ENCODE assay signal across 8 mouse cellular contexts in genomic region chr5:118879808-118880478, GRCm38 (mm10).
A peak's percentile ranks its signal among the peaks of the same experiment; 100 is the strongest.
DNase-seq lines count a peak whose midpoint lies in the region; ATAC-seq and TF ChIP-seq lines count a peak whose summit lies in the region.

No protein-coding gene starts in this region.

- ATAC-seq in erythroid progenitor cell, adult 5-6 weeks (replicated peaks; ENCODE audit: low FRiP score, poor library complexity, severe bottlenecking), result no peak

- 24% methylated on average over 13 of the region's 13 CpGs for WGBS in forebrain, embryonic 10.5 days

- DNase-seq in MN1 (ENCODE audit: low spot score), result peak; percentile 78
- DNase-seq in forebrain, embryonic 10.5 days (ENCODE audit: extremely low spot score, low spot score), result peak; percentile 66
- DNase-seq in heart, postnatal 36 days, result peak; percentile 79 to 81
- peak; percentile 37 to 76 for DNase-seq in layer of hippocampus, adult 2 months (ENCODE audit: low spot score in 2 of 2)
- peak; percentile 89 for DNase-seq in lung, postnatal 14 days
- DNase-seq in right cerebral cortex, postnatal 14 days, result peak; percentile 82

- peak; percentile 99 for TF ChIP-seq CTCF in layer of hippocampus, adult 2 months (conservative IDR thresholded peaks at IDR 0.05)

- intact Hi-C loops in heart, postnatal 36 days (cut with DNase I), result loop anchor here (2.0 to 10.0 kb wide), 3 partner anchors 69 to 175 kb away; no protein-coding TSS in a partner anchor

- H3K27ac ChIP-seq in brown adipose tissue, adult 24 weeks (replicated peaks; ENCODE audit: low read depth, low read length), result peak overlapping the region; percentile 92
- 0 out of 2 replicates have a peak overlapping the region, but pooled peaks have one; percentile 2 for H3K27ac ChIP-seq in forebrain, embryonic 10.5 days
- H3K27ac ChIP-seq in layer of hippocampus, adult 2 months, result no peak overlapping the region

- no peaks in the 10 kb centered on the region for H3K9me3 ChIP-seq in forebrain, embryonic 10.5 days

- no peaks in the 10 kb centered on the region for H3K36me3 ChIP-seq in forebrain, embryonic 10.5 days (replicated peaks)

- peaks cover 69% of the 10 kb centered on the region for H3K27me3 ChIP-seq in forebrain, embryonic 10.5 days (ENCODE audit: poor library complexity, severe bottlenecking)

- H3K4me1 ChIP-seq in brown adipose tissue, adult 24 weeks (ENCODE audit: control insufficient read depth, insufficient read depth, insufficient read length, low read length), result peaks cover 2% of the 10 kb centered on the region; the same call in 1 of the 2 replicates
- peaks cover 26% of the 10 kb centered on the region for H3K4me1 ChIP-seq in forebrain, embryonic 10.5 days

- no peak overlapping the region; the same call in 1 of the 2 replicates for H3K4me3 ChIP-seq in brown adipose tissue, adult 24 weeks (ENCODE audit: insufficient read depth, low read depth, low read length)
- H3K4me3 ChIP-seq in forebrain, embryonic 10.5 days, result no peak overlapping the region
- no peak overlapping the region for H3K4me3 ChIP-seq in layer of hippocampus, adult 2 months
